Mouse (Mus musculus): ENCODE data around the gene Stk38. TPM values are rescaled to one million over a fixed set of nuclear protein-coding genes. Genes with fewer than 3 reads are reported as not detected.
A peak's percentile ranks its signal among the peaks of the same experiment; 100 is the strongest.

Gene Stk38
- polyA plus RNA-seq, 1 experiment from 2014 or later, result 122 TPM

- Histone ChIP-seq H3K9ac (no peak overlapping the region), H3K9me3 (replicated peaks) (no peaks in the 10 kb centered on the region), H3K36me3 (no peaks in the 10 kb centered on the region), H3K4me3 (replicated peaks) (no peak overlapping the region), H3K27ac (replicated peaks) (peak overlapping the region; percentile 28; the same call in 1 of the 2 replicates), H3K4me1 (peaks cover 31% of the 10 kb centered on the region), H3K27me3 (no peaks in the 10 kb centered on the region), H3K4me2 (replicated peaks) (no peak overlapping the region)
- 55% methylated on average over 22 of the region's 22 CpGs for WGBS
- no peak for ATAC-seq (ENCODE audit: insufficient number of reproducible peaks, low FRiP score, low TSS enrichment, low read depth)
Observed at GRCm38 (mm10) chr17:29024047-29024892, 16.5 kb upstream of the Stk38 start.

DNA sequence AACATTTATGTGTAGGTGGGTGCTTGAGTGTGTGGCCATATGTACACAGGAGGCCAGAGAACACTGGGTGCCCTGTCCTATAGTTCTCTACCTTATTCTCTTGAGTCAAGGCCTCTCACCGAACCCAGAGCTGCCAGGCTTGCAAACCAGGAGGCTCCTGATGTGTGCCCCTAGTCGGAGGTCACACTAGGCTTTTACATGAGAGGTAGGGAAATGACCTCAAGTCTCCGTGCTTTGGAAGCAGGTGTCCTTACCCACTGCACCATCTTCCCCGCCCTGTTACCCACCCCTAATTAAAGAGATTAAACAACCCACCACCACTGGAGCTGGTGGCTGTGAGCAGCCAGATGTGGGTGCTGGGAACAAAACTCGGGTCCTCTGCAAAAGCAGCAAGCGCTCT lies 15.6 kb upstream of the Stk38 start:
- no peak for ATAC-seq (ENCODE audit: insufficient number of reproducible peaks, low FRiP score, low TSS enrichment, low read depth)

DNA sequence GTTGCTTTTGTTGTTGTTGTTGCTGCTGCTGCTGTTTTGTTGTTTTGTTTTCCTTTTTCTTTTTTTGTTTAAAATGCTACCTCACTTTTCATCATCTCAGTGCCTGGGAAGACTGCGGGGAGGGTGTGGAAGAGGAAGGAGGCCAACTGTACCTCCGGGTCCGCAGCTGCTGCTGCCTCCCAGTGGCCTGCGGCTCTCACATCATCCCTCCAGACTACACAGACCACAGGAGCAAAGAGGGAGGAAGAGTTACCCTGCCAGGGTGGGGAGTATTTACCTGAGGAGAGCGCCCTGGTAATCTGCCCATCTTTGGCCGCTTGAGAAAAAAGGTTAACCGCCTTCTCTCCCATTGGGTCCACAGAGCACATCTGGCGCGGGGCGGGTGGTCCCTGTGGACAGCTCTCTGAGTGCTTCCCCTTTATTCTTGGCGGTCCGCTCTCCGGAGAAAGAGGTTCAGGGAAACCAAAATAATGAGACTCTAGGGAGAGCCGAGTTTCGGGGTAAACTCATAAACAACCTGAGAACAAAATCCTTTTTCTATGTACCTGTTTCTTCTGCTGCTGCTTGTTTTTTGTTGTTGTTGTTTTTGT lies 14.5 kb upstream of the Stk38 start:
- ATAC-seq (ENCODE audit: insufficient number of reproducible peaks, low FRiP score, low TSS enrichment, low read depth), result peak; percentile 49; the same call in 1 of the 2 replicates
- Histone ChIP-seq H3K4me3 (replicated peaks) (peak overlapping the region; percentile 6), H3K9me3 (replicated peaks) (no peaks in the 10 kb centered on the region), H3K9ac (no peak overlapping the region), H3K36me3 (no peaks in the 10 kb centered on the region), H3K4me2 (replicated peaks) (peak overlapping the region; percentile 35), H3K27ac (replicated peaks) (no peak overlapping the region), H3K4me1 (peaks cover 33% of the 10 kb centered on the region), H3K27me3 (no peaks in the 10 kb centered on the region)
- 16% methylated on average over 15 of the region's 15 CpGs for WGBS

More for the DNA sequence above, 15.6 kb upstream of the Stk38 start:
- H3K4me3 ChIP-seq (replicated peaks), result no peak overlapping the region
- no peaks in the 10 kb centered on the region for H3K27me3 ChIP-seq
- no peak overlapping the region for H3K27ac ChIP-seq (replicated peaks)
- no peak overlapping the region for H3K9ac ChIP-seq
- no peak overlapping the region for H3K4me2 ChIP-seq (replicated peaks)
- peaks cover 33% of the 10 kb centered on the region for H3K4me1 ChIP-seq
- 91% methylated on average over 6 of the region's 6 CpGs for WGBS
- no peaks in the 10 kb centered on the region for H3K9me3 ChIP-seq (replicated peaks)
- no peaks in the 10 kb centered on the region for H3K36me3 ChIP-seq

DNA sequence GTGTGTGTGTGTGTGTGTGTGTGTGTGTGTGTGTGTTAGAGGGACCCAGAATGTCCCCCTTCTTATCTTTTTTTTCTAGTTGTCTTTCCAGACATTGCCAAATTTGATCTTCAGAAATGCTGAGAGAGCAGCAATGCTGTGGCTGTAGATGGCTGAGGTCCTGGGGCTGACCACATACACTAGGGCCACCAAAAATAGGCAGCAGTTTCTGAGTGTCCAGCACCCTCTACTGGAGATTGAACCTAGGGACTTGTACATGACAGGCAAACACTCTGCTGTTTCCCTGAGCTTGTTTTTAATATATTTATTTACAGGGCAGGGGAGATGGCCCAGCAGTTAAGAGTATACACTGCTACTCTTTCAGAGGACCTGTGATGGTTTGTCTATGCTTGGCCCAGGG lies 12.6 kb upstream of the Stk38 start:
- Histone ChIP-seq H3K27me3 (no peaks in the 10 kb centered on the region), H3K36me3 (no peaks in the 10 kb centered on the region), H3K4me2 (replicated peaks) (no peak overlapping the region), H3K4me1 (peaks cover 21% of the 10 kb centered on the region), H3K4me3 (replicated peaks) (no peak overlapping the region), H3K9ac (no peak overlapping the region), H3K27ac (replicated peaks) (no peak overlapping the region), H3K9me3 (replicated peaks) (no peaks in the 10 kb centered on the region)
- no peak for ATAC-seq (ENCODE audit: insufficient number of reproducible peaks, low FRiP score, low TSS enrichment, low read depth)

DNA sequence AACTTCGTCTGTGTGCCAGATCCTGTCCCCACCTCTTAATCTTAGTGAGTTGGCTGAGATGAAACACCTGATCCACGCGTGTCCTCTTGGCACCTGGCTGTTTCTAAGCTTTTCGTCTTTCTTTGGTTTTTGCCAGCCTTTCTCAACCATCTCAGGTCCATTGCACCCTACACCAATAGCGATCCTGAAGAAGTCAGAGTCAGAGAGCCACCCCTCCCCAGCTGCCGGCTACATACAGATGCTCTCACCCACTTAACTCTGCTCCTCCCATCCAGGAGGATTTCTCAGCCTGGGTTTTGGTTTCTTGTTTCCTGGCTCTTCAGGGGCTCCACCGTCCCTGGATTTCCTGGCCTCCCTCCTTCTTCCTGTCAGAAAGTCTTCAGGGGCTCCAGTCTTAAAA lies 11.6 kb upstream of the Stk38 start:
- H3K9me3 ChIP-seq (replicated peaks), result no peaks in the 10 kb centered on the region
- H3K36me3 ChIP-seq, result no peaks in the 10 kb centered on the region
- no peak overlapping the region for H3K4me2 ChIP-seq (replicated peaks)
- H3K27me3 ChIP-seq, result no peaks in the 10 kb centered on the region
- 63% methylated on average over 7 of the region's 7 CpGs for WGBS
- H3K4me1 ChIP-seq, result peaks cover 10% of the 10 kb centered on the region; the same call in 1 of the 2 replicates
- no peak overlapping the region for H3K9ac ChIP-seq
- no peak overlapping the region for H3K4me3 ChIP-seq (replicated peaks)
- H3K27ac ChIP-seq (replicated peaks), result 0 out of 2 replicates have a peak overlapping the region, but pooled peaks have one; percentile 17
- ATAC-seq (ENCODE audit: insufficient number of reproducible peaks, low FRiP score, low TSS enrichment, low read depth), result no peak

- Histone ChIP-seq H3K9ac (no peak overlapping the region), H3K4me2 (replicated peaks) (no peak overlapping the region), H3K9me3 (replicated peaks) (no peaks in the 10 kb centered on the region), H3K27me3 (no peaks in the 10 kb centered on the region), H3K4me3 (replicated peaks) (no peak overlapping the region), H3K36me3 (no peaks in the 10 kb centered on the region), H3K4me1 (peaks cover 7% of the 10 kb centered on the region; the same call in 1 of the 2 replicates), H3K27ac (replicated peaks) (0 out of 2 replicates have a peak overlapping the region, but pooled peaks have one; percentile 44)
- 35% methylated on average over 11 of the region's 11 CpGs for WGBS
- ATAC-seq (ENCODE audit: insufficient number of reproducible peaks, low FRiP score, low TSS enrichment, low read depth), result peak; percentile 62
Observed at GRCm38 (mm10) chr17:29018292-29018984, 10.6 kb upstream of the Stk38 start.

- H3K27ac ChIP-seq (replicated peaks), result peak overlapping the region; percentile 72
Observed at GRCm38 (mm10) chr17:29016705-29017104, 8.9 kb upstream of the Stk38 start.

GRCm38 (mm10) chr17:29015638-29016037 lies 7.8 kb upstream of the Stk38 start:
- WGBS, result 15% methylated on average over 2 of the region's 2 CpGs
- H3K4me2 ChIP-seq (replicated peaks), result no peak overlapping the region
- ATAC-seq (ENCODE audit: insufficient number of reproducible peaks, low FRiP score, low TSS enrichment, low read depth), result no peak
- H3K27ac ChIP-seq (replicated peaks), result no peak overlapping the region
- H3K27me3 ChIP-seq, result no peaks in the 10 kb centered on the region
- no peaks in the 10 kb centered on the region for H3K9me3 ChIP-seq (replicated peaks)
- no peaks in the 10 kb centered on the region for H3K36me3 ChIP-seq
- H3K4me1 ChIP-seq, result peaks cover 10% of the 10 kb centered on the region; the same call in 1 of the 2 replicates
- no peak overlapping the region for H3K9ac ChIP-seq
- H3K4me3 ChIP-seq (replicated peaks), result no peak overlapping the region

More at GRCm38 (mm10) chr17:29016705-29017104, 8.9 kb upstream of the Stk38 start:
- Histone ChIP-seq H3K4me3 (replicated peaks) (no peak overlapping the region), H3K36me3 (no peaks in the 10 kb centered on the region), H3K9ac (no peak overlapping the region), H3K27me3 (no peaks in the 10 kb centered on the region), H3K4me2 (replicated peaks) (no peak overlapping the region), H3K4me1 (peaks cover 10% of the 10 kb centered on the region; the same call in 1 of the 2 replicates), H3K9me3 (replicated peaks) (no peaks in the 10 kb centered on the region)
- 49% methylated on average over 4 of the region's 4 CpGs for WGBS
- ATAC-seq (ENCODE audit: insufficient number of reproducible peaks, low FRiP score, low TSS enrichment, low read depth), result no peak

GRCm38 (mm10) chr17:29014235-29014634 lies 6.4 kb upstream of the Stk38 start:
- no peak overlapping the region for H3K9ac ChIP-seq
- no peaks in the 10 kb centered on the region for H3K9me3 ChIP-seq (replicated peaks)
- ATAC-seq (ENCODE audit: insufficient number of reproducible peaks, low FRiP score, low TSS enrichment, low read depth), result no peak
- no peaks in the 10 kb centered on the region for H3K36me3 ChIP-seq
- no peak overlapping the region for H3K4me2 ChIP-seq (replicated peaks)
- no peak overlapping the region for H3K27ac ChIP-seq (replicated peaks)
- no peak overlapping the region for H3K4me3 ChIP-seq (replicated peaks)
- H3K4me1 ChIP-seq, result 0 out of 2 replicates have a peak, but pooled peaks cover 5% of the 10 kb centered on the region
- H3K27me3 ChIP-seq, result no peaks in the 10 kb centered on the region

GRCm38 (mm10) chr17:29009181-29009580 lies 1.4 kb upstream of the Stk38 start:
- Histone ChIP-seq H3K36me3 (0 out of 2 replicates have a peak, but pooled peaks cover 6% of the 10 kb centered on the region), H3K4me3 (replicated peaks) (no peak overlapping the region), H3K9ac (no peak overlapping the region), H3K27me3 (no peaks in the 10 kb centered on the region), H3K4me1 (peaks cover 27% of the 10 kb centered on the region), H3K27ac (replicated peaks) (no peak overlapping the region), H3K4me2 (replicated peaks) (no peak overlapping the region), H3K9me3 (replicated peaks) (no peaks in the 10 kb centered on the region)
- 86% methylated on average over 4 of the region's 4 CpGs for WGBS
- ATAC-seq (ENCODE audit: insufficient number of reproducible peaks, low FRiP score, low TSS enrichment, low read depth), result no peak

GRCm38 (mm10) chr17:29008326-29008650 lies 493 bp upstream of the Stk38 start:
- WGBS, result 14% methylated on average over 8 of the region's 8 CpGs
- Histone ChIP-seq H3K9ac (0 out of 2 replicates have a peak overlapping the region, but pooled peaks have one; percentile 92), H3K9me3 (replicated peaks) (no peaks in the 10 kb centered on the region), H3K4me2 (replicated peaks) (peak overlapping the region; percentile 76), H3K27me3 (no peaks in the 10 kb centered on the region), H3K36me3 (0 out of 2 replicates have a peak, but pooled peaks cover 6% of the 10 kb centered on the region), H3K27ac (replicated peaks) (peak overlapping the region; percentile 94), H3K4me3 (replicated peaks) (peak overlapping the region; percentile 98), H3K4me1 (peaks cover 27% of the 10 kb centered on the region)
- ATAC-seq (ENCODE audit: insufficient number of reproducible peaks, low FRiP score, low TSS enrichment, low read depth), result no peak
